Mouse (Mus musculus) megakaryocyte, embryonic 14.5 days (primary cell): ENCODE measurements around the gene Msh3.

Source experiments
- FLI1 ChIP-seq: IDR thresholded peaks from 2 replicates; pipeline ENCODE4 v1.6.1; 2012; ENCODE audit warnings: low read length, inconsistent platforms, mixed read lengths
- GATA1 ChIP-seq: IDR thresholded peaks from 3 replicates; pipeline ENCODE4 v1.6.1; 2012; ENCODE audit warnings: mixed read lengths, low read length, inconsistent platforms, borderline replicate concordance

GRCm38 (mm10) chr13:92370811-92371210 lies 16.0 kb upstream of the Msh3 start:
- TF ChIP-seq GATA1 (no peak), FLI1 (no peak)
